Mouse (Mus musculus) intestine, embryonic 15.5 days (tissue): ENCODE measurements at regions not wholly inside any gene's neighbourhood (a gene's known extent, or its start where the extent isn't known, plus 50 kb on each side); places are given as distances from the start of the nearest gene placed in this dataset.

ENCODE experiments used
- ATAC-seq: fragments of 200-750 bp; cut with Nextera tagmentation; 2 replicates; pipeline ENCODE4 v1.8.0; 2017; ENCODE audit warnings: moderate TSS enrichment, moderate library complexity
- H3K27ac ChIP-seq: fragments of 300-500 bp; sonication (generic); 2 replicates; pipeline ENCODE4 v1.5.1; 2015; ENCODE audit warnings: mild to moderate bottlenecking, inconsistent platforms
- H3K27me3 ChIP-seq: fragments of 300-500 bp; sonication (generic); replicated peaks from 2 replicates; pipeline ENCODE4 v1.6.1; 2015; ENCODE audit warnings: inconsistent platforms
- H3K36me3 ChIP-seq: fragments of 300-500 bp; sonication (generic); 2 replicates; pipeline ENCODE4 v1.6.1; 2015; ENCODE audit warnings: inconsistent platforms
- H3K4me1 ChIP-seq: fragments of 300-500 bp; sonication (generic); replicated peaks from 2 replicates; pipeline ENCODE4 v1.6.1; 2015; ENCODE audit warnings: inconsistent platforms
- H3K4me2 ChIP-seq: fragments of 300-500 bp; sonication (generic); replicated peaks from 2 replicates; pipeline ENCODE4 v1.6.1; 2015; ENCODE audit warnings: mild to moderate bottlenecking, inconsistent platforms
- H3K4me3 ChIP-seq: fragments of 300-500 bp; sonication (generic); replicated peaks from 2 replicates; pipeline ENCODE4 v1.5.1; 2015; ENCODE audit warnings: inconsistent platforms
- H3K9ac ChIP-seq: fragments of 300-500 bp; sonication (generic); 2 replicates; pipeline ENCODE4 v1.6.1; 2015; ENCODE audit warnings: inconsistent platforms
- H3K9me3 ChIP-seq: fragments of 300-500 bp; sonication (generic); 2 replicates; pipeline ENCODE4 v1.6.1; 2016; ENCODE audit warnings: inconsistent platforms
- WGBS: fragments of 180-500 bp; shearing (Covaris S2); methylation state at CpG from one replicate; pipeline ENCODE4 v1.1.7; 2015; 5-methylcytosine and 5-hydroxymethylcytosine counted together

GRCm38 (mm10) chr13:60270526-60270925, 93.4 kb upstream of the Gas1 start:
- ATAC-seq = no peak
- no peaks in the 10 kb centered on the region for H3K36me3 ChIP-seq
- H3K27me3 ChIP-seq = no peaks in the 10 kb centered on the region
- H3K9ac ChIP-seq = no peak overlapping the region
- no peak overlapping the region for H3K4me3 ChIP-seq
- 87% methylated on average over 5 of the region's 5 CpGs for WGBS
- no peaks in the 10 kb centered on the region for H3K9me3 ChIP-seq
- H3K4me2 ChIP-seq = no peak overlapping the region
- peaks cover 10% of the 10 kb centered on the region; the same call in 1 of the 2 replicates for H3K4me1 ChIP-seq
- H3K27ac ChIP-seq = no peak overlapping the region

DNA sequence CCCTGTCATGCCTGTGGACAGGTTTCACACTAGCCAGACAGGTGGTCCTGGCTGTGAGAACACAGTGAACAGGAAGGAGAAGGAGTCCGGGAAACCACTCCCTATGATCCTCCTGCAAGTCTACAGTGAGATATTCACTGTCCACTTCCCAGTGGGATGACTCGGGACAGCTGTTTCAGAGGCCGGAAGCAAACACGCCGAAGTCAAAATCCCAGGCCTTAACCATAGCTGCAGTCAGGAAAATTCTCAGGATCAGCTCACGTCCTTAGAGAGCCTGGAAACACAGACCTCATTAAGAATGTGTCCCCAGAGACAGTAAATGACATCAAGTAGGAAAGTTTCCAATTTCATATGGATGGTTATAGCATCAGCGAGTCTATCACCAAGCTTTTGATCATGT, 96.2 kb upstream of the Gas1 start:
- H3K27ac ChIP-seq = no peak overlapping the region
- no peaks in the 10 kb centered on the region for H3K9me3 ChIP-seq

DNA sequence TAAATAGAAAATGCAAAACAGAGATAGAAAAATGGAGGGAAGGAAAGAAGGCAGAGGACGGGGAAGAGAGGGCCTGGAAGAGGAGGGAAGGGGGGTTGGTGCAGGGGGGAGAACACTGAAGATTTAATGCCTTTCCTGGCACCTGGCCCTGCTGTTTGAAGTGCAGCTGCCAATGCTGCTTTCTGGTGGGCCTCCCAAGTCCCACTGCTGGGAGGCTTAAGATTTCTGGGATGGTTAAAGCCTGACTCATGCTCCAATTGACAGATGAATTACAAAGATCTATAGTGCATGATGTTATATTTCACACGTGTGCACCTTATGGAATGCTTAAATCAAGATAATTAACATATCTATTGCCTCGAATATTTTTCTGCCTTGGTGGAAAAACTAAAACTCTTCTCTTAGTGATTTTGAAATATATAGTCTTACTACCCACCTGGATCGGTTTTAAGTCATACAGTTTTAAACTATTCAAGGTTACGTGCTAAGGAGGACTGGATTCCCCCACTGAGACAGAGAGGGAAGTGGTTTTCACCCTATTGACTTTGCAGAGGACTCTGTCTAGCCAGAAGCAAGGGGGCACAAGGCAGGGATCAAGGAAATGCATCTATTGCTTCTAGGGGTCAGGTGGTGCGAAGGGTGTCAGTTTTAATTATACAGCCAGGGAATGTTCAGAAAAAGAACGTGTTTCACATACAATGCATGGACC, 105.5 kb upstream of the Gas1 start:
- Histone ChIP-seq H3K4me1 (0 out of 2 replicates have a peak, but pooled peaks cover 4% of the 10 kb centered on the region), H3K4me3 (no peak overlapping the region), H3K27me3 (no peaks in the 10 kb centered on the region), H3K27ac (no peak overlapping the region), H3K9me3 (no peaks in the 10 kb centered on the region), H3K4me2 (no peak overlapping the region), H3K36me3 (no peaks in the 10 kb centered on the region), H3K9ac (no peak overlapping the region)
- ATAC-seq = no peak
- 63% methylated on average over 7 of the region's 7 CpGs for WGBS

More for the DNA sequence above, 96.2 kb upstream of the Gas1 start:
- Histone ChIP-seq H3K4me1 (no peaks in the 10 kb centered on the region), H3K4me3 (no peak overlapping the region), H3K36me3 (no peaks in the 10 kb centered on the region), H3K27me3 (no peaks in the 10 kb centered on the region), H3K4me2 (no peak overlapping the region), H3K9ac (no peak overlapping the region)
- WGBS = 81% methylated on average over 7 of the region's 7 CpGs
- no peak for ATAC-seq

GRCm38 (mm10) chr13:60286525-60287224, 109.5 kb upstream of the Gas1 start:
- no peak overlapping the region for H3K4me3 ChIP-seq
- 0 out of 2 replicates have a peak overlapping the region, but pooled peaks have one; percentile 5 for H3K27ac ChIP-seq
- ATAC-seq = peak; percentile 91
- no peak overlapping the region for H3K4me2 ChIP-seq
- H3K27me3 ChIP-seq = no peaks in the 10 kb centered on the region
- WGBS = 17% methylated on average over 11 of the region's 11 CpGs
- H3K9ac ChIP-seq = no peak overlapping the region
- H3K36me3 ChIP-seq = no peaks in the 10 kb centered on the region
- H3K9me3 ChIP-seq = no peaks in the 10 kb centered on the region
- 0 out of 2 replicates have a peak, but pooled peaks cover 4% of the 10 kb centered on the region for H3K4me1 ChIP-seq

GRCm38 (mm10) chr13:60289650-60290049, 112.5 kb upstream of the Gas1 start:
- WGBS = 45% methylated on average over 3 of the region's 3 CpGs
- Histone ChIP-seq H3K27ac (no peak overlapping the region), H3K36me3 (no peaks in the 10 kb centered on the region), H3K9ac (no peak overlapping the region), H3K4me1 (no peaks in the 10 kb centered on the region), H3K4me2 (no peak overlapping the region), H3K4me3 (no peak overlapping the region), H3K27me3 (no peaks in the 10 kb centered on the region), H3K9me3 (no peaks in the 10 kb centered on the region)
- ATAC-seq = peak; percentile 35; the same call in 1 of the 2 replicates

GRCm38 (mm10) chr13:60290820-60291219, 113.7 kb upstream of the Gas1 start:
- ATAC-seq = no peak
- Histone ChIP-seq H3K27ac (no peak overlapping the region), H3K4me3 (no peak overlapping the region), H3K9ac (no peak overlapping the region), H3K36me3 (no peaks in the 10 kb centered on the region), H3K4me2 (no peak overlapping the region), H3K27me3 (no peaks in the 10 kb centered on the region), H3K4me1 (no peaks in the 10 kb centered on the region), H3K9me3 (no peaks in the 10 kb centered on the region)
- WGBS = 85% methylated on average over 4 of the region's 4 CpGs

DNA sequence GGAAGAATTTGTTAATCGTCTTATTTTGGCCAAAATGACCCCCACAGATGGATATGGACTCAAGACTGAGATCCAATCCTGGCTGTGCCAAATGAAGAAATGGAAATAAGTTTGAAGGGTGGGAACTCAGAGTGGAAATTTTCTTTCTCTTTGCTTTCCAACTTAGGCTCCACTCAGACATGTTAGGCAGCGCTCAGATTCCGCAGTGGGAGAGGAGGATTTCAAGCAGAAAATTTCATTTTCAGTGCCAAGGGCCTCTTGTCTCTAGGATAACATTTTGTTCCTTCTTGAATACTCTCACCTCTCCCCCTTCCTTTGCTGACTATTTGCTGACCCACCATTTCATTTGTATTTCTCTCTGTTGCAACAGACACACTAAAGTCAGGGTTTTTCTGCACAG, 114.2 kb upstream of the Gas1 start:
- 80% methylated on average over 3 of the region's 3 CpGs for WGBS
- ATAC-seq = no peak
- H3K4me2 ChIP-seq = no peak overlapping the region
- no peaks in the 10 kb centered on the region for H3K27me3 ChIP-seq
- no peaks in the 10 kb centered on the region for H3K4me1 ChIP-seq
- H3K9ac ChIP-seq = no peak overlapping the region
- no peaks in the 10 kb centered on the region for H3K36me3 ChIP-seq
- H3K9me3 ChIP-seq = no peaks in the 10 kb centered on the region
- no peak overlapping the region for H3K4me3 ChIP-seq
- no peak overlapping the region for H3K27ac ChIP-seq

DNA sequence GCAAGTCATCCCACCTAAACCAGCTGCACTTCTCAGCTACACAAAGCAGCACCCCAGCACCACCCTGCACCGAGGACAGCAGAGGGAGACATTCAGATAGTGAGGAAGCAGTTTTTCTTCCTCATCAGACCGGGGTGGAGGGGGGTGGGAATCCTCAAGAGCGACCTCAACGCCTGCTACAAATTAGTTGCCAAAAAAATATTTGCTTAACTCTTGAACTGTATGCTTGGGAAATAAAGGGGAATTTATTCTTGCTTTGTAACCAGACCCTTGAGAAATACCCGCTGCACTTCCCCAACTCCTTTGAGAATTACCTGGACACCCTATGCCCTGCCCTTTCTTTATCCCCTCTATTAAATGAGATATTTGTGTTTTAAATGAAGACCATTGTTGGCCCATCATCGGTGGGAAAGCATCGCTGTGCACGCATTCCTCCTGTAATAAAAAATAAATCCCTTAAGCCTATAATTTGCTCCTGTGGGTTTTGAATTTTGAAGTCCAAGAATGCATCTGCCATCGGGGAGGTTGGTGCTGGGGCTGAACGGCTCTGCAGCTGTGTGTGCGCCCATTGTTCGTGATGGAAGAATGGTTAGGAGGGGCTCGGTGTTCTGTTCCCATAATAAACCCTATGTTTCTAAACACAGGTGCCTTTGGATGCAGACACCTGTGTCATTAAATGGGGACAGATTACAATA, 119.2 kb upstream of the Gas1 start:
- WGBS = 42% methylated on average over 13 of the region's 13 CpGs
- H3K9me3 ChIP-seq = no peaks in the 10 kb centered on the region
- H3K4me2 ChIP-seq = no peak overlapping the region
- no peaks in the 10 kb centered on the region for H3K27me3 ChIP-seq
- no peaks in the 10 kb centered on the region for H3K4me1 ChIP-seq
- H3K27ac ChIP-seq = no peak overlapping the region
- H3K9ac ChIP-seq = no peak overlapping the region
- ATAC-seq = no peak
- H3K4me3 ChIP-seq = no peak overlapping the region
- H3K36me3 ChIP-seq = no peaks in the 10 kb centered on the region

DNA sequence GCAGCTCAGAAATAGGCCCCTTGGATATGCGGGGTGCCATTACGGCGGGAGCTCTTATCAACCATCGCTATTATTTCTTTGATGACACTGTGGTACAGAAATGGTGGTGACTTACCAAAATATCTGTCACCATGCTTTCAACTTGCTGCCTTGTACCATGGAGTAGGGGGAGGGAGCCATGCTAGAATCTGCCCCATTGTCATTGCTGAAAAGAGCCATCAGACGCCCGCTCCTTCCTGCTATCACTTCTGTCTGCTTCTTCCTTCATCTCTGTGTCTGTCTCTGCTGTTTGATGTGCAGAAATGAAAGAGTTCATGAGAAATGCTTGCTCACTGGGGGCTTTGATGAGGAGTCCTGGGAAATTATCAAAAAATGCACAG, 119.7 kb upstream of the Gas1 start:
- no peak overlapping the region for H3K4me3 ChIP-seq
- no peaks in the 10 kb centered on the region for H3K9me3 ChIP-seq
- WGBS = 94% methylated on average over 6 of the region's 6 CpGs
- no peak for ATAC-seq
- no peak overlapping the region for H3K9ac ChIP-seq
- no peak overlapping the region for H3K27ac ChIP-seq
- no peak overlapping the region for H3K4me2 ChIP-seq
- H3K36me3 ChIP-seq = no peaks in the 10 kb centered on the region
- no peaks in the 10 kb centered on the region for H3K4me1 ChIP-seq
- no peaks in the 10 kb centered on the region for H3K27me3 ChIP-seq

DNA sequence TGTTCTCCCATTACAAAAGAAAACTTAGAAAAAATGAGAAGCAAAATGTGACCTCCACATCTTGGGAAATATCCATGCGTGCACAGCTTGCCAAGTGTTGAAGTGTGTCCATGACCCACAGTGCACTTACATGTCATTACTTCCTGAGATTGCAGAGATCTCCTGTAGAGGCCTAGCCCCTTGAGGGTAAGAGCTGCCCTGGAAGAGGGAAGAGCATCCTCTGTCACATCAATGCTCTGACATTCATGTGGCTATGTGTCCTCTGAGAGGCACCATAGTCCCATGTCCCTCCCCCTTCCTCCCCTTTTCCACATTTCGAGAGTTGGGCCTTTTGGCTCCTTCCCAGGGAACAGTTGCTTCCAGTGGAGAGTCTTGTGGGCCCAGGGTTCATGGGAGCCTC, 121.4 kb upstream of the Gas1 start:
- H3K9me3 ChIP-seq = no peaks in the 10 kb centered on the region
- no peak overlapping the region for H3K4me2 ChIP-seq
- no peaks in the 10 kb centered on the region for H3K36me3 ChIP-seq
- ATAC-seq = peak; percentile 23; the same call in 1 of the 2 replicates
- H3K9ac ChIP-seq = no peak overlapping the region
- no peak overlapping the region for H3K4me3 ChIP-seq
- H3K27me3 ChIP-seq = no peaks in the 10 kb centered on the region
- 57% methylated on average over 2 of the region's 2 CpGs for WGBS
- H3K27ac ChIP-seq = peak overlapping the region; percentile 44; the same call in 1 of the 2 replicates
- H3K4me1 ChIP-seq = no peaks in the 10 kb centered on the region

- H3K36me3 ChIP-seq = no peaks in the 10 kb centered on the region
- 0 out of 2 replicates have a peak overlapping the region, but pooled peaks have one; percentile 44 for H3K27ac ChIP-seq
- no peak overlapping the region for H3K9ac ChIP-seq
- 52% methylated on average over 5 of the region's 5 CpGs for WGBS
- H3K4me3 ChIP-seq = no peak overlapping the region
- ATAC-seq = peak; percentile 43; the same call in 1 of the 2 replicates
- no peaks in the 10 kb centered on the region for H3K9me3 ChIP-seq
- no peak overlapping the region for H3K4me2 ChIP-seq
- no peaks in the 10 kb centered on the region for H3K27me3 ChIP-seq
- no peaks in the 10 kb centered on the region for H3K4me1 ChIP-seq
These were observed 121.9 kb upstream of the Gas1 start for GRCm38 (mm10) chr13:60299076-60299475.

- Histone ChIP-seq H3K36me3 (no peaks in the 10 kb centered on the region), H3K9me3 (no peaks in the 10 kb centered on the region), H3K4me3 (no peak overlapping the region), H3K27me3 (no peaks in the 10 kb centered on the region), H3K4me2 (no peak overlapping the region), H3K4me1 (peaks cover 9% of the 10 kb centered on the region), H3K27ac (no peak overlapping the region), H3K9ac (no peak overlapping the region)
- no peak for ATAC-seq
- WGBS = 83% methylated on average over 9 of the region's 9 CpGs
These were observed 126.4 kb upstream of the Gas1 start for GRCm38 (mm10) chr13:60303561-60303960.
